Mouse (Mus musculus): ENCODE data around the gene Bhlhb9.
"Not testable (repeated sequence)": the region's sequence is repeated elsewhere in the genome, so short reads cannot be mapped to it uniquely, and the experiment has no call there.

GRCm38 (mm10) chrX:135796305-135797211, 836 bp upstream of the Bhlhb9 start:
- not testable (repeated sequence) for TF ChIP-seq CTCF (IDR thresholded peaks at IDR 0.05; ENCODE audit: borderline replicate concordance, extremely low read depth, insufficient read depth, insufficient read length)
- 0 out of 2 replicates have a peak, but pooled peaks have one; percentile 1 for TF ChIP-seq POLR2A (IDR thresholded peaks at IDR 0.05; ENCODE audit: borderline replicate concordance, extremely low read depth, insufficient read depth, insufficient read length, poor library complexity, severe bottlenecking)

All from brain, embryonic 14.5 days (tissue).